Mouse (Mus musculus) right cerebral cortex, adult 18-20 months (tissue): ENCODE measurements around the gene Ctsa.
A peak's percentile ranks its signal among the peaks of the same experiment; 100 is the strongest.
"Not testable (repeated sequence)": the region's sequence is repeated elsewhere in the genome, so short reads cannot be mapped to it uniquely, and the experiment has no call there.

Experiments used
- DNase-seq: peaks from one replicate; pipeline ENCODE4 v3.0.0; 2022; ENCODE audit warnings: mixed read lengths

Ctsa gene

GRCm38 (mm10) chr2:164856309-164857100 is 23.8 kb downstream of the Ctsa start:
- DNase-seq, result no peak

GRCm38 (mm10) chr2:164857101-164857821 is 24.6 kb downstream of the Ctsa start, which contains the start of gene Pltp:
Pltp (minus strand) TSS chr2:164857711.
- DNase-seq, result no peak

- no peak for DNase-seq
These were observed 25.3 kb downstream of the Ctsa start for GRCm38 (mm10) chr2:164857842-164858553.

- DNase-seq, result no peak
These were observed 26.5 kb downstream of the Ctsa start for GRCm38 (mm10) chr2:164859155-164859554.

GRCm38 (mm10) chr2:164859640-164860432 is 27.2 kb downstream of the Ctsa start:
- DNase-seq, result no peak

GRCm38 (mm10) chr2:164861094-164861493 is 28.4 kb downstream of the Ctsa start:
- DNase-seq, result no peak

GRCm38 (mm10) chr2:164862179-164862861 is 29.6 kb downstream of the Ctsa start:
- DNase-seq, result no peak

GRCm38 (mm10) chr2:164863411-164863810 is 30.7 kb downstream of the Ctsa start:
- DNase-seq, result not testable (repeated sequence)

GRCm38 (mm10) chr2:164864593-164864992 is 31.9 kb downstream of the Ctsa start:
- no peak for DNase-seq

GRCm38 (mm10) chr2:164866741-164867551 is 34.3 kb downstream of the Ctsa start:
- no peak for DNase-seq

- no peak for DNase-seq
These were observed 34.9 kb downstream of the Ctsa start for GRCm38 (mm10) chr2:164867566-164867965.

GRCm38 (mm10) chr2:164868491-164868890 is 35.8 kb downstream of the Ctsa start:
- DNase-seq, result no peak

GRCm38 (mm10) chr2:164871602-164872303 is 39.1 kb downstream of the Ctsa start:
- DNase-seq, result no peak

GRCm38 (mm10) chr2:164873621-164874020 is 40.9 kb downstream of the Ctsa start:
- no peak for DNase-seq

GRCm38 (mm10) chr2:164874239-164874769 is 41.6 kb downstream of the Ctsa start:
- no peak for DNase-seq

- DNase-seq, result not testable (repeated sequence)
These were observed 43.0 kb downstream of the Ctsa start for GRCm38 (mm10) chr2:164875648-164876047.

GRCm38 (mm10) chr2:164877376-164878215 is 44.9 kb downstream of the Ctsa start:
- not testable (repeated sequence) for DNase-seq

GRCm38 (mm10) chr2:164878509-164879227 is 46.0 kb downstream of the Ctsa start:
- DNase-seq, result no peak

- peak; percentile 90 for DNase-seq
These were observed 46.5 kb downstream of the Ctsa start, which contains the start of gene Pcif1 for GRCm38 (mm10) chr2:164879228-164879567. Pcif1 (plus strand) TSS chr2:164879304.
